Mouse (Mus musculus) erythroblast, embryonic 14.5 days (primary cell): ENCODE measurements around the gene C1qtnf1.

Source experiments
- GATA1 ChIP-seq: IDR thresholded peaks from 2 replicates; pipeline ENCODE4 v1.6.1; 2012; ENCODE audit warnings: low read length, inconsistent platforms, mixed read lengths
- TAL1 ChIP-seq: IDR thresholded peaks from 3 replicates; pipeline ENCODE4 v1.6.1; 2012; ENCODE audit warnings: low read length, inconsistent platforms, mixed read lengths

DNA sequence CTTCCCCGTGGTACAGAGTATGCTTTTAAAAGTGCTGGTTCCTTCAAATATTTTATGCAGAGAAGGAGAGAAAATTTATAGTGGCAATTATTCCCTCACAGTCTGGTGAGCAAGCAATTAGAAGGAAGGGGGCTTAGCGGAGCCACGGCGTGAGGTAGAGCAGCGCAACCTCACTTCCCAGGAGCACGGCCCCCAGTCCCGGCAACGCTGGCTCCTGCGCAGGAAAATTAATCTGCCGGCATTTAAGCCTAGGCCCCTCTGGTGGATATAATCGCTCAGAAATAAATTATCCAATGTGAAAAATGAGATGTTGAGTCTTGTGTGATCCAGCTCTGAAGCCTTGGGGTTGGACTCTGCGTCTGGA, 60.9 kb downstream of the C1qtnf1 start:
- TF ChIP-seq GATA1 (no peak), TAL1 (no peak)
